Mouse (Mus musculus) ovary, postnatal 14 days (tissue): ENCODE measurements at regions not wholly inside any gene's neighbourhood (a gene's known extent, or its start where the extent isn't known, plus 50 kb on each side); places are given as distances from the start of the nearest gene placed in this dataset.

Experiments used
- DNase-seq: peaks from one replicate; pipeline ENCODE4 v3.0.0; 2022; ENCODE audit warnings: low spot score

- DNase-seq, result peak; percentile 59
These were observed 89.5 kb upstream of the Mrps22 start for GRCm38 (mm10) chr9:98690839-98691516.

DNA sequence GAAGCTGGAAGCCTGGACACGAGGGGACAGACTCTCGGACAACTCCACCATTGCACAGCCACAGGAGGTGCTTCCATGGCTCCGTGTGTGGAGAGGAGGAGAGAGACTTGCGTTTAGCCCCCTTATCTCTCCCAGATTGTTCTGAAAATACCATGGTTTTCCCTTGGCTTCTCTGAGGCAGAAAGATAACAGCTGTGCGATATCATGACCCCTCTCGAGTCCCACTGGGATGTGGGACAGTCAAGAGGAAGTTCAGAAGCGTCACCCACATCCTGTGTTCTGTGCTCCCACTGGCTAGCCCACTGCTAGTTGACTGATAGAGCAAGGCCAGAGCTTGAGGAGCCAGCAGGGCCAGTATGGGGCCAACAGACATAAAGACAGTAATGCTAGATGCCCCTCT lies 84.1 kb upstream of the Mrps22 start:
- DNase-seq, result no peak

DNA sequence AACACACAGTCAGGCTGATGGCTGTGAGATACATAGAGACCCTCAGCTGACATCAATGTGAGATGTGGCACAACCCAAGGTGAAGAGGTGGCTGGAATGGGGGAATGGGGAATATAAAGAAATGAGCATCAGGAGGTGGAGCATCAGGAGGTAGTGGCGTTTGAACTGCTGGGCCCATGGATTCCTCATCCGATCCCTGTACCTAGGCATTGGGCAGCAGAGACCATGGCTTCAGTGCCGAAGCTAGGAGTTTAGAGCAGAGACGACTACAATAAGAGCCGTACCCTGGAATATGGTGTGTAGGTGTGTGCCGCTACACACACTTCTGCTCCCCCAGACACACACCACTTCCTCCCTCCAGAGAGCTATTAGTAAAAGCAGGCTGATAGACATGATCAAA lies 82.9 kb upstream of the Mrps22 start:
- no peak for DNase-seq

GRCm38 (mm10) chr9:98675612-98676011 lies 74.2 kb upstream of the Mrps22 start:
- no peak for DNase-seq

DNA sequence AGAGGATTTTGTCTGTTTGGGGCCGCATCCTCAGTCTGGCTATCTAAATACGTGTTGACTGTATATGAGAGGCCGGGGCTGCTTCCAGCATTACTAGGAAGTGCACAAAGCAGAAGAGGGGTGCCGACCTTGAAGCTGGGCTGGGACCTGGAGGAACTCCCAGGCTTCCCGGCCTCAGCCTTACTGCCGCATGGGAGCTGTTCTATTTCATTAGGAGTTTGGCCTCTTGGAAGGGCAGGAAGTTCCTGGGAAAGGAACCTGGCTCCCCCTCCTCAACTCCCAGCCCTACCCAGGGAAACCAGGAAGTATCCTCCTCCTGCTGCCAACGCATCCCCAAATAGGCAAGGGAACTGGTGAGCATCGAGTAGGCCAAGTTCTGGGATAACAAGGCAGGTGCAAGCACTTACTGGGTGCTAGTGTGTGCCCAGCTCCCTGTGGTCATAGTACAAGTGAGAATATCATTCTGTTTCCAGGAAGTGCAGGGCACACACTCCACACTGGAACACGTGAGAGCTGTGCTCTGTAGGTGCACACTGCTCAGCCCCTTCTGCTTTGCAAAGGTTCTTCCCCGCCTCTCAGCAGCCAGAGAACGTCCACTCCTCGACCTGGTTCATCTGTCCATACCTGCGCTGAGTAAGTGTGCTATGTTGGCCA lies 72.1 kb upstream of the Mrps22 start:
- no peak for DNase-seq

DNA sequence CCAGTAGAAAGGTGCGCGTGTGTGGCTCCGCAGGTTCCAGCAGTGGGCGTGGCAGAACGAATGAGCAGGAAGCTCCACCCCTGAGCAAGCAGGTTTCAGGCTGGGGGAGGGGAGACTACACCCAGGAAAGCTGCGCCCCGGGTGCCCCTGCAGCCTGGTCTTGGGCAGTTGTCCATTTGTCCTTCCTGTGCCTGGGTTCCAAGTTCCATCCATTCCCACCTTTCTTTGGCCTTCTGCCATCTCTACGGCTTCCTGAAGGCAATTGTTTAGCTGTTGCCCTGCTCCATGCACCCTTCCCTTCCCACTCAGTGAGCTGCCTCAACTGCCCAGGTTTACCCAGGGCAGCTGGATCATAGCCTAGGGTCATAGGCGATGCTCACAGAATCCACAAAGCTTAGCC lies 70.9 kb upstream of the Mrps22 start:
- no peak for DNase-seq

- DNase-seq, result no peak
These were observed 67.2 kb upstream of the Mrps22 start for GRCm38 (mm10) chr9:98668423-98669330.

- no peak for DNase-seq
These were observed 65.6 kb upstream of the Mrps22 start for GRCm38 (mm10) chr9:98667072-98667471.

DNA sequence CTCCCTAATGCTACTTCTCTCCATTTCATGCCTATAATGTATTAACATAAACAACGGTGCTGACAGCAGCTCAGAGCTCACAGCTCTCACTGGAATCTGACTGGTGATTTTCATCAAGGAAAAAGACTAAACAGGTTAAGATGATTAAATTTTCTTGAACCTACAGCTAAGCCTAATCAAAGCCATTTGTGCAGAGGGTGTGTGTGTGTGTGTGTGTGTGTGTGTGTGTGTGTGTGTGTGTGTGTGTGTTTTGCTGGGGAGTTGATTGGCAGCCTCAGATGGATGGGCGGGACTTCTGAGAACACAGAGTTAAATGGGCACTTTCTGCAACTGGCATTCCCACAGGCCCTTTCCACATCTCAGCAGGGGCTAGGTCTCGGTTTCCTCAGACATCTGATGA lies 61.6 kb upstream of the Mrps22 start:
- DNase-seq, result no peak

DNA sequence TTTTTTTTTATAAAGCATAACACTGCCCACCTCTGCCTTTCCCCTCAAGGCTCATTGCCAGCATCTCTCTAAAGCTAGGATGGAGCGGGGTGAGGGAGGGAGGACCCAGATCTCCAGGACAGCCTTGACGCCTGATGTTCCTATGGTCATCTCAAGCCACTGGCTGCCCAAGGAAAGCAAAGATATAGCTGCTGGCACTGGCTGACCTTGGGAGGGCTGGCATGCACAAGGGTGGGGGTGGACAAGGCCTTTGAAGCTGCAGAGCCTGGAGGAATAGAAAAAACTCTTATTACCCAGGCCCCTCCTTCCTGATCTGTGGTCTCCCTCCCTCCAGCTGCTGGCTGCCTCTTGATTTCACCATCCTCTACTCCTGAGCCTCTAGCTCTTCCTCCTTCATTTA lies 50.2 kb upstream of the Mrps22 start:
- DNase-seq, result no peak
